ENCODE assay signal across 19 mouse cellular contexts in genomic region chr11:109559241-109559640, GRCm38 (mm10). TPM values are rescaled to one million over a fixed set of nuclear protein-coding genes. Genes with fewer than 3 reads are reported as not detected.
DNase-seq lines count a peak whose midpoint lies in the region; ATAC-seq and TF ChIP-seq lines count a peak whose summit lies in the region.
"Had no signal": no experiment of that assay in that cellular context is flagged by ENCODE, and none has a peak within 500 bp of the region (broad histone marks: within the 10 kb centered on the region; RNA-seq: fewer than 3 reads in every experiment).

No protein-coding gene starts in this region.

- H3K4me3 ChIP-seq in kidney, adult 2 months (ENCODE audit: insufficient read depth, low read depth, low read length), result no peak overlapping the region
- no peak overlapping the region for H3K4me3 ChIP-seq in heart, embryonic 11.5 days (ENCODE audit: low read depth, low read length)
- H3K4me3 ChIP-seq in liver, embryonic 15.5 days (replicated peaks), result no peak overlapping the region
- H3K4me3 ChIP-seq: forebrain, embryonic 10.5 days; heart, embryonic 15.5 days; hindbrain, embryonic 15.5 days; left cerebral cortex, adult 2 months; midbrain, embryonic 10.5 days; neural tube, embryonic 13.5 days had no signal

- 0 out of 2 replicates have a peak overlapping the region, but pooled peaks have one; percentile 1 for H3K4me2 ChIP-seq in heart, embryonic 11.5 days
- no peak overlapping the region for H3K4me2 ChIP-seq in liver, embryonic 15.5 days
- H3K4me2 ChIP-seq: heart, embryonic 15.5 days; hindbrain, embryonic 15.5 days; neural tube, embryonic 13.5 days had no signal

- TF ChIP-seq CTCF in kidney, adult 2 months (conservative IDR thresholded peaks at IDR 0.05; ENCODE audit: insufficient read depth, insufficient read length, low read depth, low read length), result no peak

- no peaks in the 10 kb centered on the region for H3K9me3 ChIP-seq in heart, embryonic 11.5 days (replicated peaks; ENCODE audit: control insufficient read depth, low read length)
- no peaks in the 10 kb centered on the region for H3K9me3 ChIP-seq in liver, embryonic 15.5 days (replicated peaks)
- H3K9me3 ChIP-seq: forebrain, embryonic 10.5 days; heart, embryonic 15.5 days; hindbrain, embryonic 15.5 days; midbrain, embryonic 10.5 days; neural tube, embryonic 13.5 days had no signal

- no peaks in the 10 kb centered on the region for H3K36me3 ChIP-seq in kidney, adult 2 months (ENCODE audit: control insufficient read depth, insufficient read depth, low read length)
- no peaks in the 10 kb centered on the region for H3K36me3 ChIP-seq in heart, embryonic 11.5 days (ENCODE audit: control insufficient read depth, insufficient read depth, low read length)
- no peaks in the 10 kb centered on the region for H3K36me3 ChIP-seq in liver, embryonic 15.5 days (replicated peaks)
- H3K36me3 ChIP-seq: forebrain, embryonic 10.5 days; heart, embryonic 15.5 days; hindbrain, embryonic 15.5 days; midbrain, embryonic 10.5 days; neural tube, embryonic 13.5 days had no signal

- no peak overlapping the region for H3K9ac ChIP-seq in heart, embryonic 11.5 days (ENCODE audit: low read depth, low read length)
- no peak overlapping the region for H3K9ac ChIP-seq in liver, embryonic 15.5 days
- H3K9ac ChIP-seq: heart, embryonic 15.5 days; hindbrain, embryonic 15.5 days; neural tube, embryonic 13.5 days had no signal

- H3K27me3 ChIP-seq in kidney, adult 2 months (replicated peaks; ENCODE audit: control insufficient read depth, insufficient read depth, low read length), result no peaks in the 10 kb centered on the region
- no peaks in the 10 kb centered on the region for H3K27me3 ChIP-seq in heart, embryonic 11.5 days (ENCODE audit: control insufficient read depth, insufficient read depth, low read length)
- no peaks in the 10 kb centered on the region for H3K27me3 ChIP-seq in liver, embryonic 15.5 days
- H3K27me3 ChIP-seq: CH12.LX; heart, embryonic 15.5 days; hindbrain, embryonic 15.5 days; neural tube, embryonic 13.5 days had no signal

- peaks cover 3% of the 10 kb centered on the region; the same call in 1 of the 2 replicates for H3K4me1 ChIP-seq in kidney, adult 2 months (ENCODE audit: control insufficient read depth, insufficient read depth, low read length)
- peaks cover 25% of the 10 kb centered on the region for H3K4me1 ChIP-seq in heart, embryonic 11.5 days (ENCODE audit: control insufficient read depth, insufficient read depth, low read length)
- H3K4me1 ChIP-seq in liver, embryonic 15.5 days (replicated peaks), result peaks cover 71% of the 10 kb centered on the region
- H3K4me1 ChIP-seq: hindbrain, embryonic 15.5 days; midbrain, embryonic 10.5 days; neural tube, embryonic 13.5 days had no signal

- ATAC-seq in heart, embryonic 11.5 days (replicated peaks; ENCODE audit: insufficient number of reproducible peaks, low FRiP score, low TSS enrichment), result no peak
- ATAC-seq in liver, embryonic 15.5 days (ENCODE audit: insufficient read depth), result no peak
- ATAC-seq: intestine, embryonic 16.5 days had no signal

- no peak for TF ChIP-seq POLR2A in kidney, adult 2 months (IDR thresholded peaks at IDR 0.05; ENCODE audit: low read depth, low read length)

- no peak overlapping the region for H3K27ac ChIP-seq in kidney, adult 2 months (ENCODE audit: insufficient read depth, low read depth, low read length)
- no peak overlapping the region for H3K27ac ChIP-seq in heart, embryonic 11.5 days (ENCODE audit: low read depth, low read length)
- H3K27ac ChIP-seq in liver, embryonic 15.5 days (replicated peaks), result peak overlapping the region; percentile 96
- H3K27ac ChIP-seq: heart, embryonic 15.5 days; hindbrain, embryonic 15.5 days; left cerebral cortex, adult 2 months; neural tube, embryonic 13.5 days had no signal

- WGBS in kidney, adult 2 months, result 78% methylated on average over 12 of the region's 12 CpGs
- WGBS in heart, embryonic 11.5 days (ENCODE audit: insufficient replicate concordance), result 84% methylated on average over 12 of the region's 12 CpGs
- 81% methylated on average over 12 of the region's 12 CpGs for WGBS in liver, embryonic 15.5 days (ENCODE audit: insufficient replicate concordance)

- peak; percentile 26 for DNase-seq in adrenal gland, postnatal 14 days
- no peak for DNase-seq in adrenal gland, adult 18-20 months (ENCODE audit: low spot score in 2 of 2)
- DNase-seq in kidney, adult 2 months, result peak; percentile 54
- DNase-seq in kidney, postnatal 4 days, result no peak
- DNase-seq in natural killer cell, adult 2 months (ENCODE audit: low spot score in 2 of 2), result no peak
- no peak for DNase-seq in right cerebral cortex, postnatal 25 days
- DNase-seq: adrenal gland, adult 2 months; cerebellum, adult 9-11 months; gastrocnemius, postnatal 14 days had no signal

RNA-seq across cellular contexts. Expression of gene Wipi1, which starts 52.5 kb away (rescaled TPM):
- 31.9 and 40.0 TPM in 2 replicates for total RNA-seq in adrenal gland, postnatal 14 days (2021)
- total RNA-seq in adrenal gland, adult 18-20 months (2021), result 10 to 100 TPM; 18.1 to 28.9 TPM
- 22.7 and 25.2 TPM in 2 replicates for polyA plus RNA-seq in kidney, adult 2 months (2012; rRNA removed)
- polyA plus RNA-seq in heart, embryonic 11.5 days (2014; fragmentation: Nextera tagmentation; extraction: Ambion mirVana), result 23.6 and 27.1 TPM in 2 replicates
- 24.2 and 25.9 TPM in 2 replicates for polyA plus RNA-seq in liver, embryonic 15.5 days (2015; fragmentation: Nextera tagmentation; extraction: Ambion mirVana)

Comparison
In these comparisons a context has a peak if more than half of its experiments do, and no peak if none do; other contexts are left out.
1. DNase-seq: peak in adrenal gland, postnatal 14 days (single experiment) and kidney, adult 2 months (single experiment); none in adrenal gland, adult 18-20 months (0 of 2), kidney, postnatal 4 days (0 of 2), natural killer cell, adult 2 months (0 of 2) and right cerebral cortex, postnatal 25 days (single experiment).